Mouse (Mus musculus): ENCODE measurements at regions not wholly inside any gene's neighbourhood (a gene's known extent, or its start where the extent isn't known, plus 50 kb on each side); places are given as distances from the start of the nearest gene placed in this dataset.

GRCm38 (mm10) chr3:105130228-105130627, 63.6 kb downstream of the 4930564D02Rik start:
- in situ Hi-C loops (cut with MboI, MseI) = no loop called here

GRCm38 (mm10) chr3:105131053-105131452, 64.4 kb downstream of the 4930564D02Rik start:
- in situ Hi-C loops (cut with MboI, MseI) = no loop called here

GRCm38 (mm10) chr3:105133011-105133410, 66.4 kb downstream of the 4930564D02Rik start:
- in situ Hi-C loops (cut with MboI, MseI) = no loop called here

GRCm38 (mm10) chr3:105141170-105141971, 74.7 kb downstream of the 4930564D02Rik start:
- in situ Hi-C loops (cut with MboI, MseI) = no loop called here

- in situ Hi-C loops (cut with MboI, MseI) = no loop called here
Measured at GRCm38 (mm10) chr3:105142631-105143030, 76.0 kb downstream of the 4930564D02Rik start.

GRCm38 (mm10) chr3:105151475-105152157, 85.0 kb downstream of the 4930564D02Rik start:
- in situ Hi-C loops (cut with MboI, MseI) = no loop called here

GRCm38 (mm10) chr3:105152158-105152541, 85.5 kb downstream of the 4930564D02Rik start:
- in situ Hi-C loops (cut with MboI, MseI) = no loop called here

- in situ Hi-C loops (cut with MboI, MseI) = loop anchor here (5.0 kb wide), 1 partner anchor 41 kb away; no protein-coding TSS in a partner anchor
Measured at GRCm38 (mm10) chr3:105158376-105158775, 91.7 kb downstream of the 4930564D02Rik start.

- in situ Hi-C loops (cut with MboI, MseI) = no loop called here
Measured at GRCm38 (mm10) chr3:105165355-105165754, 98.7 kb downstream of the 4930564D02Rik start.

- in situ Hi-C loops (cut with MboI, MseI) = no loop called here
Measured at GRCm38 (mm10) chr3:105169117-105169516, 102.5 kb downstream of the 4930564D02Rik start.

- in situ Hi-C loops (cut with MboI, MseI) = no loop called here
Measured at GRCm38 (mm10) chr3:105171527-105171926, 104.9 kb downstream of the 4930564D02Rik start.

- in situ Hi-C loops (cut with MboI, MseI) = no loop called here
Measured at GRCm38 (mm10) chr3:105172054-105172453, 105.4 kb downstream of the 4930564D02Rik start.

GRCm38 (mm10) chr3:105191303-105191702, 124.7 kb downstream of the 4930564D02Rik start:
- in situ Hi-C loops (cut with MboI, MseI) = loop anchor here (5.0 kb wide), 1 partner anchor 106 kb away; no protein-coding TSS in a partner anchor

GRCm38 (mm10) chr3:105191830-105192229, 125.2 kb downstream of the 4930564D02Rik start:
- in situ Hi-C loops (cut with MboI, MseI) = loop anchor here (5.0 kb wide), 1 partner anchor 105 kb away; no protein-coding TSS in a partner anchor

GRCm38 (mm10) chr3:105200735-105201134, 134.1 kb downstream of the 4930564D02Rik start:
- in situ Hi-C loops (cut with MboI, MseI) = loop anchor here (25.0 kb wide), 1 partner anchor 662 kb away; the partner anchor contains the start of genes Adora3 and Tmigd3

GRCm38 (mm10) chr3:105209164-105209563, 142.5 kb downstream of the 4930564D02Rik start:
- in situ Hi-C loops (cut with MboI, MseI) = loop anchor here (25.0 kb wide), 1 partner anchor 653 kb away; the partner anchor contains the start of genes Adora3 and Tmigd3

- in situ Hi-C loops (cut with MboI, MseI) = loop anchor here (25.0 kb wide), 1 partner anchor 651 kb away; the partner anchor contains the start of genes Adora3 and Tmigd3
Measured at GRCm38 (mm10) chr3:105211023-105211422, 144.4 kb downstream of the 4930564D02Rik start.

- in situ Hi-C loops (cut with MboI, MseI) = loop anchor here (25.0 kb wide), 1 partner anchor 651 kb away; the partner anchor contains the start of genes Adora3 and Tmigd3
Measured at GRCm38 (mm10) chr3:105211726-105212125, 145.1 kb downstream of the 4930564D02Rik start.

GRCm38 (mm10) chr3:105214867-105215266, 148.2 kb downstream of the 4930564D02Rik start:
- in situ Hi-C loops (cut with MboI, MseI) = loop anchor here (25.0 kb wide), 1 partner anchor 647 kb away; the partner anchor contains the start of genes Adora3 and Tmigd3

GRCm38 (mm10) chr3:105215729-105216128, 149.1 kb downstream of the 4930564D02Rik start:
- in situ Hi-C loops (cut with MboI, MseI) = loop anchor here (25.0 kb wide), 1 partner anchor 647 kb away; the partner anchor contains the start of genes Adora3 and Tmigd3

GRCm38 (mm10) chr3:105219630-105220029, 153.0 kb downstream of the 4930564D02Rik start:
- in situ Hi-C loops (cut with MboI, MseI) = loop anchor here (25.0 kb wide), 1 partner anchor 643 kb away; the partner anchor contains the start of genes Adora3 and Tmigd3

GRCm38 (mm10) chr3:105220641-105221040, 154.0 kb downstream of the 4930564D02Rik start:
- in situ Hi-C loops (cut with MboI, MseI) = loop anchor here (25.0 kb wide), 1 partner anchor 642 kb away; the partner anchor contains the start of genes Adora3 and Tmigd3
